8 mouse cellular contexts compared by ENCODE assay signal in the genomic region with DNA sequence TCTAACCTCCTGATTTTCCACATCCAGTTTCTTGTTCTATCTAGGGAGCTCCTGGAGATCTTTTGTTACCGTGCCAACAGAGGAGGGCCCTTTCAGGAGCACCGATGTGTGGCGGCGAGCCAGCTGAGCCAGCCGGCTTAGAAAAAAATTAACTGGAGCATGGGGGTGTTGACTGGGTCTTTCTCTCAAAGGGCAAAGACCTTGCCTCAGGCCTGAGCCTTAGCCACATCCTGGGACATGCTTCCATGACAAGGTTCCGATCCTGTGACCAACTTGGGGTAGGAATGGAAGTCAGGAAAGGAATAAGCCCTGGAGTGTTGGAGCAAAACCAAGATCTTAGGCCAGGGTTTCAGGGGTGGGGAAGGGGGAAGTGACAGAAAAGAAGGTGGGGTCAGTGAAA. TPM values are rescaled to one million over a fixed set of nuclear protein-coding genes. Genes with fewer than 3 reads are reported as not detected.
DNase-seq lines count a peak whose midpoint lies in the region; ATAC-seq and TF ChIP-seq lines count a peak whose summit lies in the region.

No protein-coding gene starts in this region.

- TF ChIP-seq POLR2A in thymus, adult 2 months (IDR thresholded peaks at IDR 0.05; ENCODE audit: control insufficient read depth, extremely low read depth, insufficient read depth, low read length, poor library complexity), result no peak

- H3K27ac ChIP-seq in forebrain, embryonic 10.5 days, result peak overlapping the region; percentile 98
- H3K27ac ChIP-seq in midbrain, embryonic 16.5 days (ENCODE audit: low read length), result peak overlapping the region; percentile 30; the same call in 1 of the 2 replicates
- no peak overlapping the region for H3K27ac ChIP-seq in thymus, adult 2 months (ENCODE audit: control insufficient read depth, insufficient read depth, low read length)

- H3K4me3 ChIP-seq in forebrain, embryonic 10.5 days, result peak overlapping the region; percentile 83
- no peak overlapping the region for H3K4me3 ChIP-seq in midbrain, embryonic 16.5 days (ENCODE audit: low read depth, low read length)
- H3K4me3 ChIP-seq in thymus, adult 2 months (ENCODE audit: control insufficient read depth, insufficient read depth, low read length), result no peak overlapping the region

- 2% methylated on average over 6 of the region's 6 CpGs for WGBS in forebrain, embryonic 10.5 days
- WGBS in midbrain, embryonic 16.5 days, result 13% methylated on average over 6 of the region's 6 CpGs
- 92% methylated on average over 6 of the region's 6 CpGs for WGBS in thymus, adult 2 months

- intact Hi-C loops in left cerebral cortex, postnatal 10 days (cut with DNase I), result loop anchor here (5.0 kb wide), 2 partner anchors 52 to 53 kb away; no protein-coding TSS in a partner anchor
- intact Hi-C loops in left cerebral cortex, postnatal 36 days (cut with DNase I), result loop anchor here (5.0 kb wide), 1 partner anchor 47 kb away; no protein-coding TSS in a partner anchor

- H3K27me3 ChIP-seq in forebrain, embryonic 10.5 days (ENCODE audit: poor library complexity, severe bottlenecking), result peaks cover 20% of the 10 kb centered on the region
- no peaks in the 10 kb centered on the region for H3K27me3 ChIP-seq in midbrain, embryonic 16.5 days (ENCODE audit: control insufficient read depth, insufficient read depth, low read depth, low read length)
- peaks cover 10% of the 10 kb centered on the region for H3K27me3 ChIP-seq in thymus, adult 2 months (ENCODE audit: control insufficient read depth, insufficient read depth, low read length)

- DNase-seq in left cerebral cortex, postnatal 10 days (ENCODE audit: extremely low spot score in 1 of 2, low spot score in 2 of 2), result peak; percentile 56 to 64
- DNase-seq in left cerebral cortex, adult 8-10 months (ENCODE audit: low spot score in 2 of 2), result no peak
- DNase-seq in forebrain, embryonic 10.5 days (ENCODE audit: extremely low spot score, low spot score), result peak; percentile 49
- DNase-seq in kidney, adult 18-20 months, result peak; percentile 93
- DNase-seq in lung, postnatal 10 days, result no peak
- DNase-seq in thymus, adult 2 months, result no peak
- DNase-seq in left cerebral cortex, postnatal 36 days (ENCODE audit: low spot score in 2 of 2), result no peak

- H3K4me2 ChIP-seq in midbrain, embryonic 16.5 days (ENCODE audit: low read length), result peak overlapping the region; percentile 84

- no peak overlapping the region for H3K9ac ChIP-seq in midbrain, embryonic 16.5 days (ENCODE audit: low read depth, low read length)

- ATAC-seq in midbrain, embryonic 16.5 days, result no peak

- H3K4me1 ChIP-seq in forebrain, embryonic 10.5 days, result peaks cover 83% of the 10 kb centered on the region
- peaks cover 48% of the 10 kb centered on the region for H3K4me1 ChIP-seq in midbrain, embryonic 16.5 days (ENCODE audit: control insufficient read depth, insufficient read depth, low read length)
- H3K4me1 ChIP-seq in thymus, adult 2 months (replicated peaks; ENCODE audit: control insufficient read depth, insufficient read depth, low read length), result peaks cover 10% of the 10 kb centered on the region

- peaks cover 34% of the 10 kb centered on the region for H3K36me3 ChIP-seq in forebrain, embryonic 10.5 days (replicated peaks)
- no peaks in the 10 kb centered on the region for H3K36me3 ChIP-seq in midbrain, embryonic 16.5 days (ENCODE audit: control insufficient read depth, insufficient read depth, low read length)
- no peaks in the 10 kb centered on the region for H3K36me3 ChIP-seq in thymus, adult 2 months (ENCODE audit: control insufficient read depth, insufficient read depth, low read length)

- no peak for TF ChIP-seq CTCF in thymus, adult 2 months (IDR thresholded peaks at IDR 0.05; ENCODE audit: borderline replicate concordance, control insufficient read depth, extremely low read depth, insufficient read depth, low read length, poor library complexity)

- H3K9me3 ChIP-seq in forebrain, embryonic 10.5 days, result no peaks in the 10 kb centered on the region
- no peaks in the 10 kb centered on the region for H3K9me3 ChIP-seq in midbrain, embryonic 16.5 days (replicated peaks; ENCODE audit: control insufficient read depth, low read length, poor library complexity, severe bottlenecking)

RNA-seq across cellular contexts. Expression of a gene that starts 2.9 kb away (rescaled TPM):
- total RNA-seq in left cerebral cortex, postnatal 10 days (2021), result 10 to 100 TPM in 1 of 2 experiments, 1 to 10 TPM in 1; 8.7 to 11.6 TPM
- total RNA-seq in left cerebral cortex, adult 8-10 months (2022), result 1 to 10 TPM; 3.7 to 5.1 (median 4.4) TPM
- 102 and 109 TPM in 2 replicates for polyA plus RNA-seq in forebrain, embryonic 10.5 days (2016; fragmentation: Nextera tagmentation; extraction: Ambion mirVana)
- polyA plus RNA-seq in midbrain, embryonic 16.5 days (2015; fragmentation: Nextera tagmentation; extraction: Ambion mirVana), result 23.5 and 28.3 TPM in 2 replicates
- 0.43 and 0.69 TPM in 2 replicates for polyA plus RNA-seq in thymus, adult 2 months (2012; rRNA removed)
- total RNA-seq in left cerebral cortex, postnatal 36 days (2021), result 1 to 10 TPM; 4.8 to 5.5 TPM

Comparison
In these comparisons a context has a peak if more than half of its experiments do, and no peak if none do; other contexts are left out.
1. DNase-seq: peak in left cerebral cortex, postnatal 10 days (2 of 2), forebrain, embryonic 10.5 days (single experiment) and kidney, adult 18-20 months (single experiment); none in left cerebral cortex, adult 8-10 months (0 of 2), lung, postnatal 10 days (single experiment), thymus, adult 2 months (single experiment) and left cerebral cortex, postnatal 36 days (0 of 2).